Mouse (Mus musculus): ENCODE results near the gene Gstcd. TPM values are rescaled to one million over a fixed set of nuclear protein-coding genes. Genes with fewer than 3 reads are reported as not detected.

Gstcd gene
- polyA plus RNA-seq, 1 experiment from 2014 or later = 4.6 TPM

DNA sequence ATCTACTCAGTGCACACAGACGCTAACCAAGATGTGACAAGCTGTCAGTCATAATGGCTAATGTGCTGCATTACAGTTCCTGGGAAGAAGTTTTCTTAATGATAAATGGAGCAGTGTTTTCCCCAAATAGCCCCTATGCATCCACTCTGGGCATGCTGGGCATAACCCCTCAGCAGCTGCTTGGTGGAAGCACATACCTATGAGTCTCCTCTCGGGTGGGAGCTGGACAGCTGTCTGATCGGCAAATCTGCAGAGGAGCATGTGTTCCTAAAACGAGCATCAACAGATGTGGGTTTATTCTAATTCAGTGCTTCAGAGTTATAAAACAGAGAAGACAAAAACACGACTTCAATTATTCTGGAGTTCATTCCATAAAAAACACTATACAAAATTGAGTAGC, 105.6 kb downstream of the Gstcd start:
- H3K9me3 ChIP-seq (ENCODE audit: control insufficient read depth, low read length) = no peaks in the 10 kb centered on the region
- H3K27me3 ChIP-seq (ENCODE audit: control insufficient read depth, insufficient read depth, low read length) = no peaks in the 10 kb centered on the region
- no peaks in the 10 kb centered on the region for H3K4me1 ChIP-seq (replicated peaks; ENCODE audit: control insufficient read depth, insufficient read depth, low read length)
- no peak for DNase-seq (ENCODE audit: low spot score)
- H3K27ac ChIP-seq = no peak overlapping the region
- H3K9ac ChIP-seq = no peak overlapping the region
- H3K4me3 ChIP-seq (replicated peaks; ENCODE audit: low read length) = no peak overlapping the region
- no peak for ATAC-seq (ENCODE audit: low FRiP score)
- 90% methylated on average over 5 of the region's 5 CpGs for WGBS
- H3K36me3 ChIP-seq (replicated peaks; ENCODE audit: control insufficient read depth, insufficient read depth) = no peaks in the 10 kb centered on the region
- H3K4me2 ChIP-seq (replicated peaks) = no peak overlapping the region

DNA sequence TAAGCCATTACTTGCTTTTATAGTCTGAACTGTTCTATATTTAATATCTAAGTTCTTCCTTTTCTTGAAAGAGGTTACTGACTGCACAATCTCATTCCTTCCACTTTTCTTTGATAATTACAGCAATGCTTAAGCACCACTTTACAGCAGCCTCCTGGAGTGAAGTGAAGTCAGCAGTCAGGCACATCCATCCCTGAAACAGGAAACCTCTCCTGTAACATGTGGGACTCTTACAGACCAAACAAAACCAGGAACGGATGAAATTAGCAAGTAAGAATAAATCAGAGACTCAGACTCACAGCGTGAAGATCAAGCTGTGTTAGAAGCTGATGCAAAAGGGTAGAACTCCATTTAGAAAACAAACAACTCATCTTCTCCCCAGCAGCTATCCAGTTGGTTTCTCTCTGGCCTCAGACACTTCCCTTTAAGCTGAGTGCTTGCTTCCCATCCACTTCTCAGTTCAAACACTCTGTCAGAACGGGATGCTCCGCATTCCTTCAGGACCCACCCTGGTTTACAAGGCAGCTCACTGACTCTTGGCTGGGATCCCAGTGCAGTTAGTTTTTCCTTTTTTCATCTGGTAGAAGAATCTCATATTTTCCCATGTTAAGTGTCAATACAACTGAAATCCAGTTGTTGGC, 107.9 kb downstream of the Gstcd start:
- no peaks in the 10 kb centered on the region for H3K36me3 ChIP-seq (replicated peaks; ENCODE audit: control insufficient read depth, insufficient read depth)
- 70% methylated on average over 4 of the region's 4 CpGs for WGBS
- DNase-seq (ENCODE audit: low spot score) (no peak), ATAC-seq (ENCODE audit: low FRiP score) (no peak)
- H3K4me1 ChIP-seq (replicated peaks; ENCODE audit: control insufficient read depth, insufficient read depth, low read length) = no peaks in the 10 kb centered on the region
- no peak overlapping the region for H3K4me2 ChIP-seq (replicated peaks)
- H3K27ac ChIP-seq = 0 out of 2 replicates have a peak overlapping the region, but pooled peaks have one; percentile 26
- H3K9me3 ChIP-seq (ENCODE audit: control insufficient read depth, low read length) = no peaks in the 10 kb centered on the region
- H3K9ac ChIP-seq = no peak overlapping the region
- no peaks in the 10 kb centered on the region for H3K27me3 ChIP-seq (ENCODE audit: control insufficient read depth, insufficient read depth, low read length)
- no peak overlapping the region for H3K4me3 ChIP-seq (replicated peaks; ENCODE audit: low read length)

DNA sequence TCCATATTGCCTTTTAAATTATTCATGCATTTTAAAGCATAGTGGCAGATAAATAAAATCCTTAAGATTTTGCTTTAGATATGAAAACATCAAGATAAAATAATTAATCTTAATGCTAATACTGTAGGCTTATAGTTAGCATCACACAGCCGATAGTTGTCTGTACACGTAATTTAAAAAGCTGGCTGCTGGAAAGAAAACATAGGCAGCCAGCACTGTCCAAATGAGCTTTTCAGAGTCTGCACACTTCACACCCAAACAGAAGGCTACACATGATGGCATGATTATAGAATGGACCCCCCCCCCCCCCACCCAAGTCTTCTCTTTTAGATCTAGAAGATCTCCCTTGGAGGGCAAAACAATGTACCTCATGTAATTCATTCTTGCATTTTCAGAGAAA, 109.9 kb downstream of the Gstcd start:
- DNase-seq (ENCODE audit: low spot score) = no peak
- Histone ChIP-seq H3K4me1 (replicated peaks; ENCODE audit: control insufficient read depth, insufficient read depth, low read length) (no peaks in the 10 kb centered on the region), H3K9ac (no peak overlapping the region), H3K36me3 (replicated peaks; ENCODE audit: control insufficient read depth, insufficient read depth) (no peaks in the 10 kb centered on the region), H3K27ac (no peak overlapping the region), H3K4me2 (replicated peaks) (no peak overlapping the region), H3K4me3 (replicated peaks; ENCODE audit: low read length) (no peak overlapping the region), H3K27me3 (ENCODE audit: control insufficient read depth, insufficient read depth, low read length) (no peaks in the 10 kb centered on the region), H3K9me3 (ENCODE audit: control insufficient read depth, low read length) (no peaks in the 10 kb centered on the region)
- 89% methylated on average over 2 of the region's 2 CpGs for WGBS
- ATAC-seq (ENCODE audit: low FRiP score) = no peak

DNA sequence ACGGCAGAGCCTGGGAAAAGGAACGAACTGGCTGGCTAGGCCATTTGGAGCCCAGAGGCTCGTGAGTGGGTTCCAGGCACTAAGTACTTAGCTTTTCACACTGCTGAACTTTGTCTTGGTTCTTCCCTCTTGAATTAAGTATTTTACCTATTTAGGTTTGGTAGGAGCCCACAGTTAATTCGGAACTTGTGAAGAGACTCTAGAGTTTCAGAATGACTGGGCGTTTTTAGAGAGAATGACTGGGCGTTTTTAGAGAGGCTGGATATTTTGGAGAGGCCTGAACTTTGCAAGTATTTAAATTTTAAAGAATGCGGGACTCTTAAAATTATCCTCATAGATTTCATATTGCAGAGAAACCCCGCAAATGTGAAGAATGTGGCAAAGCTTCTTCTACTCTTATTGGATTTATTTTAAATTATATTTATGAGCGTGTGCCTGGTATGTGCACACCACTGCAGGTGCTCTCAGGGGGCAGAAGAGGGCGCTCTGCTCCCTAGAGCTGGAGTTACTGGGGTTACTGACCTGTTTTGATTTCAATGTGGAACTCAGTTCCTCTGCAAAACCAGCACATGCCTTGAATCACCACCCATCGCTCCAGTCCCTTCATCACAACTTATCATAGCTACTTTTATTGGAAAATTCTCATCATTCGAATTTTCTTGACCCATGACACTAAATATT, 111.9 kb downstream of the Gstcd start:
- 93% methylated on average over 12 of the region's 12 CpGs for WGBS
- DNase-seq (ENCODE audit: low spot score) (no peak), ATAC-seq (ENCODE audit: low FRiP score) (no peak)
- no peak overlapping the region for H3K4me2 ChIP-seq (replicated peaks)
- H3K9ac ChIP-seq = no peak overlapping the region
- no peaks in the 10 kb centered on the region for H3K4me1 ChIP-seq (replicated peaks; ENCODE audit: control insufficient read depth, insufficient read depth, low read length)
- no peak overlapping the region for H3K27ac ChIP-seq
- no peaks in the 10 kb centered on the region for H3K36me3 ChIP-seq (replicated peaks; ENCODE audit: control insufficient read depth, insufficient read depth)
- H3K9me3 ChIP-seq (ENCODE audit: control insufficient read depth, low read length) = no peaks in the 10 kb centered on the region
- H3K4me3 ChIP-seq (replicated peaks; ENCODE audit: low read length) = no peak overlapping the region
- H3K27me3 ChIP-seq (ENCODE audit: control insufficient read depth, insufficient read depth, low read length) = no peaks in the 10 kb centered on the region

DNA sequence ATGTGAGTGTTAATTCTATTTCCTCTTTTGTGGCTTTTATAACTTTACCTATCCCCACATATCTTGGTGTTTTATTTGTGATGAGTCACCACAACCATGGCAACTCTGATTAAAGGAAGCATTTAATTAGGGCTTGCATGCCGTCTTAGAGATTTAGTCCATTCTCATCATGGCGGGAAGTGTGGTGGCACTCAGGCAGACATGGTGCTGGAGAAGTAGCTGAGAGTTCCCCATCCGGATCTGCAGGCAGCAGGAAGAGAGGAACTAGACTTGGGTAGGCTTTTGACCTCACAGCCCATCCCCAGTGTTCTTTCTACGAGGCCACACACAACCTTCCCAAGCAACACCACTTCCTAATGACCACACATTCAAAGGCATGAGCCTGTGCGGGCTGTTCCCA, 125.6 kb downstream of the Gstcd start:
- WGBS = 85% methylated on average over 5 of the region's 5 CpGs
- Histone ChIP-seq H3K4me3 (replicated peaks; ENCODE audit: low read length) (no peak overlapping the region), H3K27ac (no peak overlapping the region), H3K4me2 (replicated peaks) (no peak overlapping the region), H3K27me3 (ENCODE audit: control insufficient read depth, insufficient read depth, low read length) (no peaks in the 10 kb centered on the region), H3K9me3 (ENCODE audit: control insufficient read depth, low read length) (no peaks in the 10 kb centered on the region), H3K4me1 (replicated peaks; ENCODE audit: control insufficient read depth, insufficient read depth, low read length) (no peaks in the 10 kb centered on the region), H3K9ac (no peak overlapping the region), H3K36me3 (replicated peaks; ENCODE audit: control insufficient read depth, insufficient read depth) (no peaks in the 10 kb centered on the region)
- no peak for DNase-seq (ENCODE audit: low spot score)
- no peak for ATAC-seq (ENCODE audit: low FRiP score)

DNA sequence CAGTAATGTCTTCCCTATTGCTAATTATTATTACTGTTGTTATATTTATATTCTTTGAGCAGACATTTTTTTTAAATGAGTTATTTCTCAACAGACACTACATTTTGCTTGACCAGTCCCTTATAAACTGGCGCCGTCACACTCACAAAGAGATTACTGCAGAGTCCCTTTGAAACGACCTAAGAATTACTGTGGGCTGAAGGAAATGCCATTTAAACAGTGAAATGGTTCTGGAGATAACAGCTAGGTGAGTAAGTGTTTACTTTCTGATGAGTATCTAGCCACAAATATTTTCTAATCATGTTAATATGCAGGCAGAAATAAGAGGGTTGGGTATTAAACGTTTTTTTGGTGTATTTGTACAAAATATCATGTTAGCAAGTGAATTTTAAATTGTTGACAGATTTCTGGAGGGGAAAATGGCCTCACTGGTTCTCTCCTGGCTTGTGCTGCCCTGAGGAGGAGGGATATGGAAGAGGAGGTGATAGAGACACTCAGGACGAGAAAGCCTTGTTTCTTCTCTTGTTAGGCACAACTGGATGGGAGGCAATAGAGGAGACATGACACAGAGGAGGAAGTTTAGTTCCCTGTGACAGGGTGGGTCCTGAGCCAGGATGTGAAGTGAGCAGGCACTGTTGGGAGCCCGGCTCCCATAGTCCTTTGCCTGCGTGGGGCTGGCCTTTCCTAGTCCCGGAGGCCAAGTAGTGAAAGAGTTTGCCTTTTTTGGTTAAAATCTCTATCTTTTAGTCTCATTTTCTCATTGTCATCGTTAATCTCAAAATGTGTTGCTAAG, 126.9 kb downstream of the Gstcd start:
- DNase-seq (ENCODE audit: low spot score) (no peak), ATAC-seq (ENCODE audit: low FRiP score) (no peak)
- Histone ChIP-seq H3K4me3 (replicated peaks; ENCODE audit: low read length) (no peak overlapping the region), H3K27ac (no peak overlapping the region), H3K9me3 (ENCODE audit: control insufficient read depth, low read length) (no peaks in the 10 kb centered on the region), H3K27me3 (ENCODE audit: control insufficient read depth, insufficient read depth, low read length) (no peaks in the 10 kb centered on the region), H3K9ac (no peak overlapping the region), H3K4me2 (replicated peaks) (no peak overlapping the region), H3K36me3 (replicated peaks; ENCODE audit: control insufficient read depth, insufficient read depth) (no peaks in the 10 kb centered on the region), H3K4me1 (replicated peaks; ENCODE audit: control insufficient read depth, insufficient read depth, low read length) (no peaks in the 10 kb centered on the region)
- WGBS = 77% methylated on average over 9 of the region's 9 CpGs

DNA sequence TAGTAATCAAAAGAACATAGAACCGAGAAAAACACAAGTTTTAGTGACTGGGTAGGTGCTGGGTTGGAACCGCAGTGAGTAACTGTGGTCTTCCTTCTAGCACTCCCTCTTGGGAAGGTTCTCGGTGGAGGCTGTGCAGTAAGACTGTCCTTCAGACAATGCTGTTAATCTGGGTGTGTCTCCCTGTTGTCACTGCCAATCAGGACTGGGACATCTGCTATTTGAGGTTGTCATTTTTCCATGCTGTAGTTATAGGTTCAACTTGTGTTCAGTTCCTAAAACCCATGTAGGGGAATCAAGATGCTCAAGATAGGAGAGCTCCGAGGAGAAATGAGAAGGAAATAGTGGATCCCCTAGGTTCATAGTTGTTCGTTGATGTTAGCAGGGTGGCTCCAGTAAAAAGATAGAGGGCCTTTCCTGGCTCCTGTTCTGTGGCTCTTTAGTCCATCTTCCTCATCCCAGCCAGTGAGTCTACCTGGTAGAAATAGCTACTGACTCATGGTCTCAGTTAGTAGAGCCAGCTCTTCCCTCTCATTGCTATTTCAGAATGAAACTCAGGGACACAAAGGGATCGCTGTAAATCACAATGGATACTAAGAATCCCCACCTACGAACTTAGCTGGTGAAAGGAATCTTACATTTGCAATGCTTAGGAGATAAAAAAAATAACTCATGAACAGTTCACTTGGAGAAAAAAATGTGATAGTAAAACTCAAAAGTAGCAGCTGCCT, 129.0 kb downstream of the Gstcd start:
- no peaks in the 10 kb centered on the region for H3K36me3 ChIP-seq (replicated peaks; ENCODE audit: control insufficient read depth, insufficient read depth)
- H3K9me3 ChIP-seq (ENCODE audit: control insufficient read depth, low read length) = no peaks in the 10 kb centered on the region
- H3K4me3 ChIP-seq (replicated peaks; ENCODE audit: low read length) = no peak overlapping the region
- no peaks in the 10 kb centered on the region for H3K27me3 ChIP-seq (ENCODE audit: control insufficient read depth, insufficient read depth, low read length)
- no peak for ATAC-seq (ENCODE audit: low FRiP score)
- WGBS = 87% methylated on average over 7 of the region's 7 CpGs
- H3K4me1 ChIP-seq (replicated peaks; ENCODE audit: control insufficient read depth, insufficient read depth, low read length) = no peaks in the 10 kb centered on the region
- H3K9ac ChIP-seq = no peak overlapping the region
- H3K4me2 ChIP-seq (replicated peaks) = no peak overlapping the region
- no peak overlapping the region for H3K27ac ChIP-seq
- no peak for DNase-seq (ENCODE audit: low spot score)

DNA sequence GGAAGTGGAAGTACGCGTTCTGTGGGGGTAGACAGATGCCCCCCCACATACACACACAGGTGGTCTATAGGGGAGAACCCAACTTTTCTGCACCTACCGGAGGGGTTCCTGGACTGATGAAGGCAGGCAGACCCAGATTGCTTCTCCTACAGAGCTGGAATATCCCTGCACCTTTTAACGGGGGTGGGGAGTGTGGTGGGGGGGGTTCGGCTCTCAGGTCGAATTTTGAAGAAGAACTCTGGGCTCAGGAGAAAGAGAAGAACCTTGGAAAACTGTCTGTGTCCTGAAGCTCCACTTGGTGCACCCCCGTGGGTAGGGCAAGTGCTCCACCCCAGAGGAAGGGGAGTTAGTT, 141.3 kb downstream of the Gstcd start:
- ATAC-seq (ENCODE audit: low FRiP score) = no peak

More for the DNA sequence above, 141.3 kb downstream of the Gstcd start:
- Histone ChIP-seq H3K4me3 (replicated peaks; ENCODE audit: low read length) (peak overlapping the region; percentile 83), H3K4me2 (replicated peaks) (peak overlapping the region; percentile 98), H3K9me3 (ENCODE audit: control insufficient read depth, low read length) (no peaks in the 10 kb centered on the region), H3K27ac (no peak overlapping the region), H3K9ac (peak overlapping the region; percentile 67), H3K36me3 (replicated peaks; ENCODE audit: control insufficient read depth, insufficient read depth) (no peaks in the 10 kb centered on the region), H3K27me3 (ENCODE audit: control insufficient read depth, insufficient read depth, low read length) (peaks cover 5% of the 10 kb centered on the region; the same call in 1 of the 2 replicates), H3K4me1 (replicated peaks; ENCODE audit: control insufficient read depth, insufficient read depth, low read length) (peaks cover 8% of the 10 kb centered on the region; the same call in 1 of the 2 replicates)
- WGBS = 12% methylated on average over 7 of the region's 7 CpGs
- DNase-seq (ENCODE audit: low spot score) = no peak
